Mouse (Mus musculus) right cerebral cortex, postnatal 25 days (tissue): ENCODE results near the gene 4930539E08Rik.

ENCODE experiments used
- DNase-seq: peaks from one replicate; pipeline ENCODE4 v3.0.0; 2022

Gene 4930539E08Rik

GRCm38 (mm10) chr17:28915060-28915628 is at the start of gene 4930539E08Rik:
Gene 4930539E08Rik, minus strand, starts transcription at chr17:28915324.
- DNase-seq = no peak

DNA sequence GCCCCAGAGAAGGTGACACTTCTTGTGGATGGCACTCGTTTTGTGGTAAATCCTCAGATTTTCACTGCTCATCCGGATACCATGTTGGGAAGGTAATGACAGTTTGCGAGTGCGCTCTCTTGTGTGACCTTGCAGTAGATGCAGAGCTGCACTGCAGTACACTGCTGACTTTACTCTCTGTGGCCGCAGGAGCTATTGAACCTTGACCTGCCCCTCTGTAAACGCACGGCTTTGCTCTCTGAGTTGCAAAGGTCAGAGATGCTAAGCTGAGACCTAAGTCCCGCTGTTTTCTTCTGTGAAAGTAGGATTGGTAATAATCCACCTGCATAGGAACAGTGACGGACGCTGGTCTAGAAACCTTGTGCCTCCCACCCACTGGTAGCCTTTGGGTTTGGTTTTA is 46.5 kb upstream of the 4930539E08Rik start:
- no peak for DNase-seq

DNA sequence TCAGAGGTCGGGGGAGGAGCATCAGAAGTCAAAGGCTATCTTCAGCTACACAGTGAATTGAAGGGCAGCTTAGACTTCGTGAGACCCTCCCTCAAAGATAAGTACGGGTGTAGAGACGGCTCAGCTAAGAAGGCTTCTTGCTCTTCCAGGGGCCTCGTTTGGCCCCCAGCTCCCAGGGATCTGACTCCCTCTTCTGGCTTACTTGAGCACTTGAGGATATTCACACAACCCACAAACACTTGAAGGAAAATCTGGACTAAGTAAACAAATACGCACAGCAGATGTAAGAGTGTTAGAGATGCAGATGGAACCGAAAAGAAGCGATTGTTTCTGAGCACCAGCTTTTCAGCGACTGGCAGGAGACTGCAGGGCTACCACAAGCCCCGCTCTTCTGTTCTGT is 45.5 kb upstream of the 4930539E08Rik start:
- DNase-seq = no peak

- no peak for DNase-seq
These were observed 39.3 kb upstream of the 4930539E08Rik start for GRCm38 (mm10) chr17:28954416-28954815.

GRCm38 (mm10) chr17:28953251-28953650 is 38.1 kb upstream of the 4930539E08Rik start:
- DNase-seq = no peak

- DNase-seq = peak; percentile 89
These were observed 37.0 kb upstream of the 4930539E08Rik start, which contains the start of gene Kctd20 for GRCm38 (mm10) chr17:28951831-28952799. Gene Kctd20, plus strand, starts transcription at chr17:28951950.

GRCm38 (mm10) chr17:28950751-28951150 is 35.6 kb upstream of the 4930539E08Rik start:
- no peak for DNase-seq

DNA sequence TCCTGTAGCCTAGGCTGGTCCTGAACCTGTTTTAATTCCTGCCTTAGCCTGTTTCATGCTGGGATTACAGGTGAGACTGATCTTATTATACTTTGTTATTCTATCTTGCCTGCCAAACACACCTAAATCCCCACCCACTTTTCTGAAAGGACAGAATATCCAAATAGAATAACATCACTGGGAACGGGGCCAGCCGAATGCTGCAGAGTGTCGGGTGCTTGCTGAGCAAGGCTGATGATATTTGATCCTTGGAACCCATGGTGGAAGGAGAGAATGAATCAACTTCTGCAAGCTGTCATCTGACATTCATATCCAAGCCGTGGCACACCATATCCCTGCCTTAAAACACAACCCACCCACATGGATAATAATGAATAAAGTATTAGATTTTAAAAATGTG is 33.5 kb upstream of the 4930539E08Rik start:
- DNase-seq = no peak

- DNase-seq = no peak
These were observed 32.2 kb upstream of the 4930539E08Rik start for GRCm38 (mm10) chr17:28947011-28947939.

GRCm38 (mm10) chr17:28944481-28944880 is 29.4 kb upstream of the 4930539E08Rik start:
- DNase-seq = no peak

DNA sequence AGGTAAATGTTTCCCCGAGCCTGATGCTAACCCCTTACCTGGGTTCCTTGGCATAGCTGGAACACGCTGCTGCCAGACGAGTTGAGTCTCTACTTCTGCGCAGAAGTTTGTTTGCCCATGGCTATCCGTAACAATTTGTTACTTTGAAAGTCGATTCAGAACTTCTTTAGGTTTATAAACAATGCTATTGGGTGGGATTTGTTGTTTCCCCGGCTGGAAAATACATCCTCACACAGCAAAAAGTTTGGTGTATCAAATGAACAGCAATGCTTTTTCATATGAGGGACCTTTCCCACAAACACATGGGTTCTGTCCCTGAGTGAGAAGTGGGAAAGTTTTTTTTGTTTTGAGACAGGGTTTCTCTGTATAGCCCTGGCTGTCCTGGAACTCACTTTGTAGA is 28.6 kb upstream of the 4930539E08Rik start, which contains the start of gene Pxt1:
TSS of gene Pxt1 (minus strand) at position 101 of the 400 bp plus-strand sequence.
- DNase-seq = no peak

DNA sequence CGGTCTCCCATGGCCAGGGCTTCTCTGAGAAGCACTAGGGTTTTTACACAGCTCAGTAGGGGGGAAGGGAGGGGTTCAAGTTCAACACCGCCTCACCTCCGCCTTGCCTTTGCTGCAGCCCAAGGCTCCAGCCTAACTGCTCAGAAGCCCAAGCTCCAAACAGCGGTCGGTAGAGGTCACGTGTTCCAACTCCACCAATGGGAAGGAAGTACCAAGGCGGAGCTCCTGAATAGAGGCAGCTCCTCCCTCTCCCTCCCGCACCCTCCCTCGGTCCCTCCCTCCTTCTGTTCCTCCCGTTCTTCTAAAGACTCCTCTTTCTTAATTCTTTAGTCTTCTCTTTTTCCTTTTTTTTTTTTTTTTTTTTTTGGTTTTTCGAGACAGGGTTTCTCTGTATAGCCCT is 27.0 kb upstream of the 4930539E08Rik start:
- DNase-seq = no peak

- no peak for DNase-seq
These were observed 25.8 kb upstream of the 4930539E08Rik start for GRCm38 (mm10) chr17:28940776-28941555.

- DNase-seq = no peak
These were observed 21.7 kb upstream of the 4930539E08Rik start for GRCm38 (mm10) chr17:28936622-28937345.

- DNase-seq = no peak
These were observed 21.0 kb upstream of the 4930539E08Rik start for GRCm38 (mm10) chr17:28936133-28936532.

DNA sequence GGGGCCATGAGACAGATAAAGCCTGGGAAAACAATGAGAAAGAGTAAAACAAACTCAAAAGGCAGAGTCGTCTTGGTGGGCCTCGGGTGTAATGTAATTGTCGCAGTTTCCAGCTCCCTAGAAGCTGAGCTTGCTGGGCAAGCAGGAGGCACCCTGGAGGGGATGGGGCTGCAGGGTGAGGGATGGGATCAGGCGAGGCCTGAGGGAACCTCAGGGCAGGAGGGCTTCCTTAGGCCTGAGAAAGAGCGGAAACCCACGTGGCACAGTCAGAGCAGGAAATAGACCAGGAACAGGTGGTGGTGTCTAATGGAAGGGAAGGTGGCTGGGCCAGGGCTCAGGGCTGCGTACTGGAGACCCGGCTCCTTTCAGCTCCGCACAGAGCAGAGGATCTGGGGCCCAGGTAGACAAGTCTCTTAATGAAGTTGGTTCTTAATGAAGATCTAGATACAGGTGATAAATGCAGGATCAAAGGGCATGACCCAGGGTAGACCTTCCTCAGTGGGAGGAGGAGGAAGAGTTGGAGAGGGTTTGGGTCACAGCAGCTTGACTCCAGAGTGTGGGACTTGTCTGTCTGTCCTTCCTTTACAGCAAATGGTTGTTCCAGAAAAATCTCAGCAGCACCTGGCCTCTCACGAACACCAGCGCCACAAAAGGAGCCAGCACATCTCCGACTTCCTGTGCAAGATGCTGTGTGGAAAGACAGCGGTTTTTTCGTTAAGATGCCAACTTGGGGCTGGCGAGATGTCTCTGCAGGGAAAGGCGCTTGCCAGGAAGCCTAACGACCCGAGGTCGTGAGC is 19.2 kb upstream of the 4930539E08Rik start:
- DNase-seq = no peak

DNA sequence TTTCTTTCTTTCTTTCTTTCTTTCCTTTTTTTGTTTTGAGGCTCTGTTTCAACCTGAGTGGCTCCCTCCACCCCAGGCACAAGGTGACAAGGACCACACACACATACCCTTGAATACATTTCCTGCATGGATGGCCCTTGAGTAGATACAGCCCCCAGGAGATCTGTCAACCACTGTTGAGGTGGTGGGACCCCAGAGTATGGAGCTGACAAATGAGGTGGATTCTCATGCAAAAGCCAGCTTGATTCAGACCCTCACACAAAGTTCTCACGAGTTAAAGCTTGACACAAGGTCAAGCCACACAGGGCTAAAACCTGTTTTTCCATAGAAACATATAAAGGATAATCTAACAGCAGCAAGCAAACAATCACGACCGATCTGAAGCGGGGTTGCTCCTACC is 17.1 kb upstream of the 4930539E08Rik start:
- DNase-seq = no peak

DNA sequence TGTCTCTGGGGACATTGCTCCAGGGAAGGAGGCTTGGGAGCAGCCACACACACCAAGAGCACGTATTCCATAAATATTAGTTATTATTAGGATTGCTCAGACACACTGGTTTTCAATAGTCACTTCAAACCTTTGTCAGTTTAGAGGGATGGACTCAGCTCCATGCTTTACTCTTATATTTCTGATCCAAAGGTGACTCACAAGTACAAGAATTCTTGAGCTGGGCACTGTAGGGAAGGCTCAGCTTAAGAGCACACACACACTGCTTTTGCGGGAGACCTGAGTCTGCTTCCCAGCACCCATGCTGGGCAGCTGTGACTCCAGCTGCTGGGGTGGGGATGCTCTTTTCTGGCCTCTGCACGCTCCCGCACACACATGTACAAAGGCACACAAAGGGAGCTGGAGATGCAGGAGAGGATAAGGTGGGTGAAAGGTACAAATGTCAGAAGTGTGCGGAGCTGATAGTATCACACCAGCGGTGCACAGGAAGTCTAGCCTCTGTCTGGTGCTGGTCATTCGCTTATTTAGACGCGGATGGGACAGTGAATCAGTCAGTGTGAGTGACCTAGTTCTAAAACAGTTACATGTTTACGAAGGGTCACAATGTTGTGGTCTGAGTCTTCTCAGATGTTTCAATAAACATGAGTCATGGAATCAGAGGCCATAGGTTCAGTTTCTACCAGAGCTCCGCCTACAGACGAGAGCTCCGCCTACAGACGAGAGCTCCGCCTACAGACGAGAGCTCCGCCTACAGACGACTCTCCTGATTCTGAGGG is 16.5 kb upstream of the 4930539E08Rik start:
- no peak for DNase-seq

- no peak for DNase-seq
These were observed 15.4 kb upstream of the 4930539E08Rik start for GRCm38 (mm10) chr17:28930392-28931074.
